Mouse (Mus musculus) bone marrow macrophage, adult 2 months (primary cell): ENCODE measurements around the gene Man1a.

Experiments
- CTCF ChIP-seq: IDR thresholded peaks from 2 replicates; pipeline ENCODE4 v1.5.1; 2012; ENCODE audit warnings: low read depth, mild to moderate bottlenecking, low read length, moderate library complexity
- POLR2A ChIP-seq: IDR thresholded peaks from 2 replicates; pipeline ENCODE4 v1.6.1; 2012; ENCODE audit warnings: mild to moderate bottlenecking, low read depth, low read length, borderline replicate concordance

DNA sequence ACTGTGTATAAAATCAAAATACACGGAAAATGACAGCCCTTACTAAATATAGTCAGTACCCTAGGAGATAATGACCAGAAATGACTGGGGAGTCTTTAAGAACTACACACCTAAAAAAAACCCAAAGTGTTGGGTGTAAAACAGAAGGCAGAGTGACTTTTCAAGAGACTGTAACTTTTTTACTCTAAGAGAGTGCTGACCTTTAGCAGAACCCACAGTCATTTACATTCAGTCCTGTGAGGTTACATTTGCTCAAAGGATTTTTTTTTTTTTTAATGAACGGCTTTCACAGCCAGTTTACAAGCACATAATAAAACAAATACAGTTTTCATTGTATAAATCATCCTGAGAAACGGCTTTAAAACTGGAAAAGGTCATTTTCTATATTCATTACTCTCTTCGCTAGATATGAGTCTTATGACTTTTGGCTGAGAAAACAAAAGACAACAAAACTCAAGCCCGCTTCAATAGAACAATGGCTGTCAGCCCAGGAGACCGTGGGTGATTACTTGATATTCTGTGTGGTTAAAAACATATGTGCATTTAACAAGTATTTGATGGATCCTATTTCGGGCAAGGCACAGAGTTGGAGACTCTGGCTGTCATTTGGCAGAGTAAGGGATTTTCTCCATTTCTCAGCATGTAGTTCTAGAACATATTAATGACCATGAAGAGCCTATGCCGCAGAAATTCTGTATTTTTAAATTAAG lies 12.7 kb downstream of the Man1a start:
- TF ChIP-seq CTCF (no peak), POLR2A (no peak)
